Mouse (Mus musculus): ENCODE measurements at regions not wholly inside any gene's neighbourhood (a gene's known extent, or its start where the extent isn't known, plus 50 kb on each side); places are given as distances from the start of the nearest gene placed in this dataset.
A peak's percentile ranks its signal among the peaks of the same experiment; 100 is the strongest.

- no peak for DNase-seq (ENCODE audit: low read depth, low spot score)
Measured at GRCm38 (mm10) chrX:13224902-13225301, 55.9 kb upstream of the Ddx3x start.

GRCm38 (mm10) chrX:13226429-13226828 is 54.3 kb upstream of the Ddx3x start:
- DNase-seq (ENCODE audit: low read depth, low spot score), result no peak

GRCm38 (mm10) chrX:13229891-13230614 is 50.7 kb upstream of the Ddx3x start:
- peak; percentile 41 for DNase-seq (ENCODE audit: low read depth, low spot score)

- DNase-seq (ENCODE audit: low read depth, low spot score), result peak; percentile 93
Measured at GRCm38 (mm10) chrX:13230615-13231179, 50.1 kb upstream of the Ddx3x start.

All from mesoderm, embryonic 11.5 days (tissue).